Mouse (Mus musculus) lung, embryonic 16.5 days (tissue): ENCODE data around the gene Ipo9. TPM values are rescaled to one million over a fixed set of nuclear protein-coding genes. Genes with fewer than 3 reads are reported as not detected.
"Not testable (repeated sequence)": the region's sequence is repeated elsewhere in the genome, so short reads cannot be mapped to it uniquely, and the experiment has no call there.

ENCODE experiments used
- ATAC-seq: fragments of 200-750 bp; cut with Nextera tagmentation; 2 replicates; pipeline ENCODE4 v1.8.0; 2017; ENCODE audit warnings: low read depth, mild to moderate bottlenecking, moderate library complexity
- H3K27ac ChIP-seq: fragments of 300-500 bp; sonication (generic); 2 replicates; pipeline ENCODE4 v1.5.1; 2014; ENCODE audit warnings: mild to moderate bottlenecking, control low read depth, low read length
- H3K27me3 ChIP-seq: fragments of 300-500 bp; sonication (generic); 2 replicates; pipeline ENCODE4 v1.6.1; 2014; ENCODE audit warnings: low read depth, low read length, mixed read lengths; ENCODE audit not compliant: control insufficient read depth, insufficient read depth
- H3K36me3 ChIP-seq: fragments of 300-500 bp; sonication (generic); 2 replicates; pipeline ENCODE4 v1.6.1; 2014; ENCODE audit warnings: low read length; ENCODE audit not compliant: control insufficient read depth, insufficient read depth
- H3K4me1 ChIP-seq: fragments of 300-500 bp; sonication (generic); replicated peaks from 2 replicates; pipeline ENCODE4 v1.6.1; 2014; ENCODE audit warnings: low read length, mixed read lengths; ENCODE audit not compliant: control insufficient read depth, insufficient read depth
- H3K4me2 ChIP-seq: fragments of 300-500 bp; sonication (generic); 2 replicates; pipeline ENCODE4 v1.6.1; 2014; ENCODE audit warnings: low read depth, low read length, control low read depth
- H3K4me3 ChIP-seq: fragments of 300-500 bp; sonication (generic); 2 replicates; pipeline ENCODE4 v1.5.1; 2014; ENCODE audit warnings: mild to moderate bottlenecking, low read length, control low read depth
- H3K9ac ChIP-seq: fragments of 300-500 bp; sonication (generic); 2 replicates; pipeline ENCODE4 v1.6.1; 2014; ENCODE audit warnings: low read length, control low read depth
- H3K9me3 ChIP-seq: fragments of 300-500 bp; sonication (generic); 2 replicates; pipeline ENCODE4 v1.6.1; 2016; ENCODE audit warnings: low read length; ENCODE audit not compliant: control insufficient read depth
- WGBS: fragments of 180-500 bp; shearing (Covaris S2); extraction: QIAGEN DNeasy Blood & Tissue Kit; methylation state at CpG from one replicate; pipeline ENCODE4 v1.1.7; 2014; 5-methylcytosine and 5-hydroxymethylcytosine counted together
- polyA plus RNA-seq: library from polyadenylated mRNA; unstranded; fragments of >200 nt; fragmentation: Nextera tagmentation; extraction: Ambion mirVana; gene quantifications from 2 replicates; pipeline ENCODE4 v1.2.1, GENCODE M21; 2015

The Ipo9 gene
- polyA plus RNA-seq, 1 experiment from 2014 or later = 109 TPM

DNA sequence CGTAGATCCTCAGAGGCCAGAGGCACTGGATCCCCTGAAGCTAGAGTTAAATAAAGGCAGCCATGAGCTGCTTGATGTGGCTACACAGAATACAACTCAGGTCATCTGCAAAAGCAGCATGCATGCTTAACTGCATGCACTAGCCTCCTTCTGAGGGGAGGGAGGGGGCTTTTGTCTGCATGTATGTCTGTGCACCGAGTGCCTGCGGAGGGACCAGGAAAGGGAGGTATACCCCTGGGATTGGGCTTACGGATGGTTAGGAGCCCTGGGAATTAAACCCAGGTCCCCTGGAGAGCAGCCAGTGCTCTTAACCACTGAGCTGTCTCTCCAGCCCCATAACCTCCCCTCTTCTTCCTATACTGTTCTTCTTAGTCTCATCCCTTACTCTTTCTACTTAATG is 18.2 kb downstream of the Ipo9 start:
- Histone ChIP-seq H3K36me3 (peaks cover 63% of the 10 kb centered on the region), H3K4me3 (no peak overlapping the region), H3K4me1 (peaks cover 12% of the 10 kb centered on the region), H3K27ac (peak overlapping the region; percentile 75), H3K9ac (no peak overlapping the region), H3K9me3 (no peaks in the 10 kb centered on the region), H3K27me3 (no peaks in the 10 kb centered on the region), H3K4me2 (no peak overlapping the region)
- WGBS = 78% methylated on average over 4 of the region's 4 CpGs
- ATAC-seq = no peak

DNA sequence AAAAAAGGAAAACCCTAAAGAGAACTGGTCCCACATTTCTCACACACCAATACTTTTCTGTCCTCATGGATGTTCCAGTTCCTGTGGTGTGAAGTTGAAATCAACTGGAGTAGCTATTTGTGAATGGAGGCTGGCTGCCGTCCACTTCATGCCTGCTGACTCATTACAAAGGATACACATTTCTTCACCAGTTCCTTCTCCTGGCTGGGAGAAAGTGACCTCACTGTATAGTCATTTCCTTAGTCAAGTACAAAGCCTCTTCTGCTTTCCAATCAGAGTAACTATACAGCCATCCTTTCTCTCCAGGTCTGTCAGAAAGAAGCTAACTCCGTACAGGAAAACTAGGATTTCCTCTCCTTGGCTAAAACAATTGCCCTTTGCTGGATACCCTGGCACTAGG is 19.3 kb downstream of the Ipo9 start:
- H3K36me3 ChIP-seq = peaks cover 61% of the 10 kb centered on the region
- ATAC-seq = peak; percentile 94
- H3K9ac ChIP-seq = no peak overlapping the region
- H3K4me1 ChIP-seq = peaks cover 12% of the 10 kb centered on the region
- 33% methylated on average over 2 of the region's 2 CpGs for WGBS
- H3K27ac ChIP-seq = peak overlapping the region; percentile 75
- H3K9me3 ChIP-seq = no peaks in the 10 kb centered on the region
- no peaks in the 10 kb centered on the region for H3K27me3 ChIP-seq
- H3K4me2 ChIP-seq = no peak overlapping the region
- no peak overlapping the region for H3K4me3 ChIP-seq

DNA sequence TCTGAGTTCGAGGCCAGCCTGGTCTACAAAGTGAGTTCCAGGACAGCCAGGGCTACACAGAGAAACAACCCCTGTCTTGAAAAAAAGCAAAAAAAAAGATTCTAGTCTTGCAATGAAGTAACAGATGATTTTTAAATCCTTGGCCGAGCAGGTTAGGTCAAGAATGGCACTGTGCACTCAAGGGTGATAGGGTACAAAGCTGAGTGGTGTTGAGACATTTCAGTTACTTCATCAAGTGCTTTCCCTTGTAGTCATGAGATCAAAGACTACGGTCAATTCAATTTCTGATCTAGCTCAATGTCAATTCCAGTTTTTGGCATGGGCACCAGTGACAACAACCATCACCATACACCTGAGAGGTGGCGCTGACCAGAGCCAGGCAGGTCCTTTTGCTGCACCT is 21.3 kb downstream of the Ipo9 start:
- no peak for ATAC-seq
- Histone ChIP-seq H3K4me1 (peaks cover 12% of the 10 kb centered on the region), H3K27ac (no peak overlapping the region), H3K4me2 (no peak overlapping the region), H3K27me3 (no peaks in the 10 kb centered on the region), H3K4me3 (no peak overlapping the region), H3K9ac (no peak overlapping the region), H3K9me3 (no peaks in the 10 kb centered on the region), H3K36me3 (peaks cover 60% of the 10 kb centered on the region)
- 95% methylated on average over 4 of the region's 4 CpGs for WGBS

DNA sequence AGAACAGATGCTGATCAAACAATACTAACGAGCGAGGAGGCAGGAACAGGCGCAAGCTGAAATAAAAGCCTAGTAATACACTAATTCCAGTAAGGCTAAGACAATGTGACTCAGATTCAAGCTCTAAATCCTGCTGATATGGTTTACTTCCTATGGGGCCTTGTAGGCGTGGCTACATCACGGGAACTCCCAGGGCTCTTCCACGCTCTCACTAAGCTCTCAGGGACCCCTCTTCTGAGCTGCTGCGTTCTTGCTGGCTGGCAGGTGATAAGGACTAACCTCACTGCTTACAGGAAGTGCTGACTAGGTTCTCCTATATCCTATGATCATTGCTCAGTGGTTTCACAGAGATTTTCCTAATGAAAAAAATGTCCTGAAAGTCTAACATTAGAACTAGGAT is 24.9 kb downstream of the Ipo9 start:
- Histone ChIP-seq H3K36me3 (peaks cover 75% of the 10 kb centered on the region), H3K4me3 (no peak overlapping the region), H3K9me3 (no peaks in the 10 kb centered on the region), H3K9ac (no peak overlapping the region), H3K4me1 (no peaks in the 10 kb centered on the region), H3K27ac (no peak overlapping the region), H3K4me2 (no peak overlapping the region), H3K27me3 (no peaks in the 10 kb centered on the region)
- no peak for ATAC-seq
- WGBS = 78% methylated on average over 7 of the region's 7 CpGs

- ATAC-seq = no peak
- Histone ChIP-seq H3K4me1 (no peaks in the 10 kb centered on the region), H3K36me3 (peaks cover 65% of the 10 kb centered on the region), H3K27me3 (no peaks in the 10 kb centered on the region), H3K9me3 (no peaks in the 10 kb centered on the region), H3K4me3 (no peak overlapping the region), H3K4me2 (no peak overlapping the region), H3K27ac (no peak overlapping the region), H3K9ac (no peak overlapping the region)
- WGBS = 87% methylated on average over 3 of the region's 3 CpGs
Observed at GRCm38 (mm10) chr1:135401452-135402110, 28.7 kb downstream of the Ipo9 start.

- no peak overlapping the region for H3K27ac ChIP-seq
- no peak overlapping the region for H3K4me3 ChIP-seq
- H3K4me2 ChIP-seq = no peak overlapping the region
- no peaks in the 10 kb centered on the region for H3K4me1 ChIP-seq
- 95% methylated on average over 5 of the region's 5 CpGs for WGBS
- H3K27me3 ChIP-seq = no peaks in the 10 kb centered on the region
- H3K36me3 ChIP-seq = peaks cover 59% of the 10 kb centered on the region
- H3K9ac ChIP-seq = no peak overlapping the region
- no peaks in the 10 kb centered on the region for H3K9me3 ChIP-seq
- ATAC-seq = no peak
Observed at GRCm38 (mm10) chr1:135399466-135399865, 30.8 kb downstream of the Ipo9 start.

- H3K9ac ChIP-seq = no peak overlapping the region
- H3K4me2 ChIP-seq = no peak overlapping the region
- ATAC-seq = no peak
- 83% methylated on average over 9 of the region's 9 CpGs for WGBS
- no peak overlapping the region for H3K27ac ChIP-seq
- peaks cover 53% of the 10 kb centered on the region for H3K36me3 ChIP-seq
- H3K4me1 ChIP-seq = no peaks in the 10 kb centered on the region
- H3K4me3 ChIP-seq = no peak overlapping the region
- H3K27me3 ChIP-seq = no peaks in the 10 kb centered on the region
- H3K9me3 ChIP-seq = no peaks in the 10 kb centered on the region
Observed at GRCm38 (mm10) chr1:135385161-135385560, 45.1 kb downstream of the Ipo9 start.

GRCm38 (mm10) chr1:135384171-135384570 is 46.1 kb downstream of the Ipo9 start:
- Histone ChIP-seq H3K36me3 (peaks cover 46% of the 10 kb centered on the region), H3K4me2 (no peak overlapping the region), H3K9me3 (no peaks in the 10 kb centered on the region), H3K4me3 (no peak overlapping the region), H3K27ac (no peak overlapping the region), H3K27me3 (no peaks in the 10 kb centered on the region), H3K9ac (no peak overlapping the region), H3K4me1 (no peaks in the 10 kb centered on the region)
- WGBS = 98% methylated on average over 5 of the region's 5 CpGs
- ATAC-seq = no peak

DNA sequence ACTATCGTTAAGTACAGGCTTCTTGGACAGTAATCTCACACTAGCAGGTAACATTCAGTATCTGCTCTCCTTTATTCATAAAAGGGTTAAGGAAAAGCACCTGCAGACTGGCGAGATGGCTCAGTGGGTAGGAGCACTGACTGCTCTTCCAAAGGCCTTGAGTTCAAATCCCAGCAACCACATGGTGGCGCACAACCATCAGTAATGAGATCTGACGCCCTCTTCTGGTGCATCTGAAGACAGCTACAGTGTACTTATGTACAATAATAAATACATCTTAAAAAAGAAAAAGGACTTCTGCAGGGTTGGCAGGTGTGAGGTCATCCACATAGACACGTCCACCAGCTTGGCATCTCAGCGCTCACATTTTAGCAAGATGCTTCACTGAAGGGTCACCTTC is 48.7 kb downstream of the Ipo9 start:
- not testable (repeated sequence) for H3K9me3 ChIP-seq, H3K4me1 ChIP-seq, H3K27me3 ChIP-seq, H3K27ac ChIP-seq, H3K4me2 ChIP-seq, ATAC-seq, H3K4me3 ChIP-seq, H3K9ac ChIP-seq
- H3K36me3 ChIP-seq = peaks cover 28% of the 10 kb centered on the region
- 56% methylated on average over 6 of the region's 6 CpGs for WGBS
